Mouse (Mus musculus) midbrain, embryonic 13.5 days (tissue): ENCODE data around the gene Inmt. TPM values are rescaled to one million over a fixed set of nuclear protein-coding genes. Genes with fewer than 3 reads are reported as not detected.

Experiments
- polyA plus RNA-seq: library from polyadenylated mRNA; unstranded; fragments of >200 nt; fragmentation: Nextera tagmentation; extraction: Ambion mirVana; gene quantifications from 2 replicates; pipeline ENCODE4 v1.2.1, GENCODE M21; 2015

Gene Inmt
- polyA plus RNA-seq, 1 experiment from 2014 or later, result not detected

Other genes starting within 250 kb of the Inmt start
- gene Nod1, start 202.4 kb downstream of the Inmt start, polyA plus RNA-seq, result 1.4 and 2.3 TPM in 2 replicates
- 9.4 and 11.8 TPM in 2 replicates for gene Ggct, start 182.1 kb downstream of the Inmt start, polyA plus RNA-seq
- 202 and 208 TPM in 2 replicates for gene Gars, start 137.0 kb downstream of the Inmt start, polyA plus RNA-seq
- 0.28 and 0.61 TPM in 2 replicates for gene Crhr2, start 42.0 kb downstream of the Inmt start, polyA plus RNA-seq
- 11.0 and 11.6 TPM in 2 replicates for gene Mindy4, start 28.3 kb upstream of the Inmt start, polyA plus RNA-seq
- 1.7 and 1.8 TPM in 2 replicates for gene Aqp1, start 161.4 kb upstream of the Inmt start, polyA plus RNA-seq
- not detected in 2 replicates for gene Ghrhr, start 201.3 kb upstream of the Inmt start, polyA plus RNA-seq